Mouse (Mus musculus) activated CD4-positive, CD25-positive, alpha-beta regulatory T cell, adult 4 months (primary cell): Measurements from ENCODE around the gene Cry2. TPM values are rescaled to one million over a fixed set of nuclear protein-coding genes. Genes with fewer than 3 reads are reported as not detected.

Experiments
- ATAC-seq: one replicate; pipeline ENCODE4 v1.8.0; 2017
- polyA plus RNA-seq, 2 experiments: library from polyadenylated mRNA; unstranded; fragments of 100-300 nt; shearing (Covaris generic); gene quantifications; one replicate each; pipeline ENCODE4 v1.2.1; 2017

Gene Cry2
- polyA plus RNA-seq, 2 experiments from 2014 or later, result 4.2 to 6.3 TPM

DNA sequence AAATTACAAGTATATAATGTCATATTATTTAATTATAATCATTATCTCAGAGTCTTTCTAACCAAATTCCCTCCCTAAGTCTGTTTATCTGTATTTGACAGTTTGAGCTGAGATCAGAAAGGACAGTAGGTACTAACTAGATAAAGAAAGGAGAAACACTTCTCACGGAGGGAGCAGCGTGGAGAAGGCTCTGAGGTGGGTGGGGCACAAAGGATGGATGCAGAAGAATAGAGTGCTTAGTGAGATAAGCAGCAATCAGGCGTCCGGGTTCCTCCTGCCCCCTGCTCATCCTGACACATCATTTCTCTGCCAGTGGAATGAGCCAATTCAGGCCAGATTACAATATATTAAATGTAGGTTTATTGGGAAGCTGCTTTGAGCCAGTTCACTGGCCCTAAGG is 10.5 kb upstream of the Cry2 start:
- no peak for ATAC-seq

DNA sequence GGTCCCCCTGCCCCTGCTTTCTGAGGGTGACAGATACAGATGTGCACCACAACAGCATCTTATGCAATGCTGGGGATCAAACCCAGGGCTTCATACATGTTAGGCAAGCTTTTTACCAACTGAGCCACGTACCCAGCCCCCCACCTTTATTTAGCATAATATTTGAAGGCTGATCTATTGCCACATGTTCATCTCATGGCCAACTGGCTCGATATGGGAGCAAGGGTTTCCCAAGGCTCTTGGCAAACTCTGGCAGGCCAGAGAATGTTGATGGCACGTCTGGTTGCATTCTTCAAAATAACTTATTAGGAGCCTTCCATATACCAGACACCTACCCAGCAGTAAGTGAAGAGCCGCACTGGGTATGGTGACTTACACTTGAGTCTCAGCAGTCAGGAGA is 9.5 kb upstream of the Cry2 start:
- ATAC-seq, result no peak

DNA sequence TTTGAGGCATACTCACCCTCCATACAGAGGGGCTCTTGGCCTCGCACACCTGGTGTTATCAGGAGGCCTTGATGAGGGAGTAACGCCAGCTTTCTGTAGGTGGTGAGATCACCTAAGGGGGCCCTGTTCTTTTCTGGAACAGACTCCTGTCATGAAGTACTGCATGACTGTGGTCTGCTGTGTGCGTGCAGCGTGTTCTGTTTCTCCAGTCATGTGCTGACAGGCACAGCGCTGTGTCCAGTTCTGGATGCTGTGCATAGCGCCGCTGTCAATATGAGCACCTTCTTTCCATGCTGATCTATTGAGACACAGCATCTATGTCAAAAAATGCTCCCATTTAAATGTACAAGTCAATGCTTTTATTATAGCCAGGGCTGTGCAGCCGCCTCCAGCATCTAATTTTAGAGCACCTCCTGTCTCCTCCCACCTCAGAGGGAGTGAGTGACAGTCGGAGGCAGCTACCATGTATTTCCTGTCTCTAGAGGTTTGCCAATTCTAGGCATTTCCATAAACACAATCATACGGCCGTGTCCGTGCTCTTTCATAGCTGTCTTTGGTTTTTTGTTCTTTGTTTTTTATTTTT is 8.7 kb upstream of the Cry2 start:
- peak; percentile 73 for ATAC-seq

DNA sequence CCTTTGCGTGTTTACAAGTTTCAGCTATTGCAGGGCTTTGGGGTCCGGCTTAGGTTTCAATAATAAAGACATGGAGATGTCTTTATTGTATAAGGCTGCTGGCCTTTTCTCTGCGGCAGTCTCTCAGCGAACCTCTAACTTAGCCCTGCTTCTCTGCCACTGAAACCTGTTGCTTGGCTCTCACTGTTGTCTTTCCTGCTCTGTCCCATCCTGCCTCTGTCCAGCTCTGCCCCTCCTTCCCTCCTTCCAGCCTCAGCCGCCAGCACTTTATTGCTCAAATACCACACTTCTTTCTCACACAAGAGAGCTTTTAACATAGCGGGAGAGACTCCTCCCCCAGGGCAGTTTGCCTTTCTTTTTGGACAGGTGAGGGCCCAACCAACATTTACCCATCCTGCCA is 6.6 kb upstream of the Cry2 start:
- no peak for ATAC-seq

DNA sequence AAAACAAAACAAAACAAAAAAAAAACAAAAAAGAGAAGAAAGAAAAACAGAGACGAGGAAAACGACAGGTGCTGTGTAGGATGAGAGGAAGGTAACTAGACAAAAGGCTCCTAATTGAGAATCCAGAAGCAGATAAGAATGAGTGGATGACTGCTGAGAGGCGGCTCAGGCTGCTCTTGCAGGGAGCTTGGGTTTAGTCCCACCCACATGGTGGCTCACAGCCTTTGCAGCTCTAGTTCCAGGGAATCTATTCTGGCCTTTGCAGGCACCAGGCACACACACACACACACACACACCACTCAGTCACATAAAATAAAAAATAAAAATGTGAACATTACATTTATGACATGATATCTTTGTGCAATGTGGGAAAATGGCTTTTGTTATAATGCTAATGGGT is 4.7 kb upstream of the Cry2 start:
- ATAC-seq, result no peak

DNA sequence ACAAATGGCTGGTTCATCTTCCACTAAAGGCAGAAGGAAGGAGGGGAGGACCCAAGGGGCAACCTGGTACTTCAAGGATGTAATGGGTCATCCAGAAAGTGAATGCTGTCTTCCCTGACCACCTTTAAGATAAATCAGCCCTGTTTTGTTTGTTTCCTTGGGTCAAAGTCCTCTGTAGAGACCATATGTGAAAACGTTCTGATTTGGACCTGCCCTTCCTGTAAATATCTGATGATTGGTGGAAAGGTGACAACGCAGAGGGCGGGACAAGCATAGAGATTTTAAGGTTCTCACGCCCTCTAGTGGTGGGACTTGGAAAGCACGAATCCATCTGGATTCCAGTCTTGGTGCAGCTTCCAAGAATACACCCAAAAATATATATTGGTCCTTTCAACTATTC is 4.0 kb upstream of the Cry2 start:
- peak; percentile 21 for ATAC-seq

DNA sequence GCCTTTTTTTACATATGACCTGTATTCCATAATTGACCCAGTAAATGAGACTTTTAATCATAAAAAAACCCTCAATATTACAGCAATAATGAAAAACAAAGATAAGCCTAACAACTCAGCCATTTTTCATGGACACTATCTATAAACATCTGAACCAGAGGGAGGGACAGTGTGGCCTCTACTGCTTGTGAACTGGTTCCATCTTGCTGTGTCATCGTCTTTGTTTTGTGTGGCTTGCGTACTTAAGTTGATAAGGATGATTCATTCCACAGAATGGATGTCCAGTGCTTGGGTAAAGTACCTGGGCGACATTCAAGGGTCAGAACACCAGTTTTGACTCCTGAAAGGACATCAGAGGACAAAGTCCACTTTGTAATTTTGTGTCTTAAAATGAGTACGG is 3.5 kb upstream of the Cry2 start:
- ATAC-seq, result no peak

DNA sequence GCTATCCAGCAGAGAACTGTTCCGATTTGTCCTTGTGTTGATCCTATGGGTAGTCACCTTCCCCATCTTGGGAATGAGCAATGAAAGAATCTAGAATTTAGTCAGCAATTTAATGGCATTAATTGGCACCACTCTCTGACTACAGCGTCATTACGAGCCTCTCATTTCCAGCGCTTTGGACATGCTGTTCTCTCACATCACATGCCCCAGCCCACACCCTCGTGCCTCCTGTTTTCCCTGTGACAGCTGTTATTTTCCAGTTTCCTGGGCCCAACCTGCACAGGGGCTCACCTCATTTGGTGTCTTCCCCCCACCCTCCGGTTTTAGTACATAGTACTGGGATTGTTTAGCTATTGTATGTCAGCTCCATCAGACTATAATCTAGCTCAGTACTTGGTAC is 1.2 kb upstream of the Cry2 start:
- ATAC-seq, result no peak

DNA sequence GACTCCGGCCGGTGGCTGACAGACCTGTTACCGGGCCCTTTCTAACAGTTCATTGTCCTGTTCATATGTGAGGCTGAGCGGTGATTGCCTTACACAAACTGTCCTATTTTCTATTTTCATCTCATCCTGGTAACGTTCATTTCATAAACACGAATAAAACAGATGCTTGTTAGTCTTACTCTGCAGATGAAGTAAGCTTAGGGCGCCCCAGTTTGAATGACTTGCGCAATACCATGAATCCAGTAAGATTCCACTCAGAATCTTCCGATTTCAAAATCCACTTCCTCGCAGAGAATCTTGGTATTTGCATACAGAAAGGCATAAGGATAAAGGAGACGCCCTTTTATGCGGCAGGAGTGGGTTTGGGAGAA is 517 bp upstream of the Cry2 start:
- peak; percentile 1 for ATAC-seq

DNA sequence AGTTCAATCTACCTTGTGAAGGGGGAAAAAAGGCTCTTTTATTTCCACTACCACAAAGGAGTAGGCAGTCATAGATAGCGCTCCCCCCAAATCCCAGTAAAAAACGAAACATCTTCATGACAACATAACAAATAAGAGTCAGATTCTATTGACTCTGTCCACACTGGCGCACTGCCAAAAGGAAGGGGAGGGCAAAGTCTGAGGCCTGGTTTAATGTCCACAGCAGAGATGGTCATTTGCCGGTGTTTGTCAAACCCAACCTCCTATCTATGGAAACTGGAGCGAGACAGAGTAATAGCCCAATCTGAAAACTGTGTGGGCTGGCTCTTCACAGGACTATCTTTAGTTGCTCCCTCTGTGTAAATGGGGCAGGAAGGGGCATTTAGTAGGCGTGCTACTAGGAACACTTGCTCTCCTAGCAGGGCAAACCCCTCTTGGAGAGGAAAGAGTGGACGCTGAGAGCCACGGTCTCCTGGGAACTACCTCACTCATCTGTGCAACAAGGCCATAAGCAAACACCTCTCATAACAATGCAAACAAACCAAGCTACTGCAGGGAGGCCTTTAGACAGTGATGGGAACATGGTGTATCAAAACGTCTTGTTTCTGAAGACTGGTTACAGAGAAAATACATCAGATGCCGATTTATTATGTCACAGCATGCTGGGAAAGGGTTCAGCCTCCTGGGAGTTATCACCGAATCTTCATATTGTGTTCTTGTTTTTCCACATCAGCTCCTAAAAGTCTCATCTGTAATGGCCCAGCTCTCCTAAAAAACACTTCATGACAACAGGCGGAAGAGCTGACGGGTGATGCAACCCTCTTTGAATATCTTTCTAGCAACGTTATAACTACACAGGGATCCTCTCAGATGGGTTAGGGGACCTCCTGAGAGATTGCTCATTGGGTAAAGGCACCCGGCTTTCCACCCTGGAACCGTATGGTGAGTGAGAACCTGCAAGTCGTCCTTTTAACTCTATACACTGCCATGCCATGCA is 1.2 kb downstream of the Cry2 start:
- no peak for ATAC-seq

DNA sequence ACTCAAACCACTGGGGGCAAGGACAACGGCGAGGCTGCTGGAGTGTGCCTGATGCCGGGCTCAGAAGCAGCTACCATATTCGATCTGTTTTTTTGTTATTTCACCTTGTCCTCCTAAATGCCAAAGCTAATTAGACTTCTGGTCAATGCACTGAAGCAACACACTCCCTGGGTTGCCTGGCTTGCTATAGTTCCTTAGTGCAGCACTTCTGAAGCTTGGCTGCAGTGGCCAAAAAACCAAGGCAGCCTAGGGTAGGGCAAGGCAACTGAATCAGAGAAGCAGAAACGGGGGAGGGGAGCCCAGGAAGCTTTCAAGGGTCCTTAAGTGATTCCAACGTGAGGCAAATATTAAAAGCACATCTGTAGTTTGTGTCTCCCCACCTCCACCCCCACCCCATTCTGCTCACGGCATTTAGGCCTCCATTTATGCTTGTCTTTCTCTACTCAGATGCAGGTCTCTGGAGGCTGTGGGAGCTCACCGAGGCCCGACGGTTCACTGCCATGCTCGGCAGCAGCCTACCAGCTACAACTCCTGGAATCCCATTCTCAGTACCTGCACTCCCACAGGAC is 2.1 kb downstream of the Cry2 start:
- no peak for ATAC-seq

DNA sequence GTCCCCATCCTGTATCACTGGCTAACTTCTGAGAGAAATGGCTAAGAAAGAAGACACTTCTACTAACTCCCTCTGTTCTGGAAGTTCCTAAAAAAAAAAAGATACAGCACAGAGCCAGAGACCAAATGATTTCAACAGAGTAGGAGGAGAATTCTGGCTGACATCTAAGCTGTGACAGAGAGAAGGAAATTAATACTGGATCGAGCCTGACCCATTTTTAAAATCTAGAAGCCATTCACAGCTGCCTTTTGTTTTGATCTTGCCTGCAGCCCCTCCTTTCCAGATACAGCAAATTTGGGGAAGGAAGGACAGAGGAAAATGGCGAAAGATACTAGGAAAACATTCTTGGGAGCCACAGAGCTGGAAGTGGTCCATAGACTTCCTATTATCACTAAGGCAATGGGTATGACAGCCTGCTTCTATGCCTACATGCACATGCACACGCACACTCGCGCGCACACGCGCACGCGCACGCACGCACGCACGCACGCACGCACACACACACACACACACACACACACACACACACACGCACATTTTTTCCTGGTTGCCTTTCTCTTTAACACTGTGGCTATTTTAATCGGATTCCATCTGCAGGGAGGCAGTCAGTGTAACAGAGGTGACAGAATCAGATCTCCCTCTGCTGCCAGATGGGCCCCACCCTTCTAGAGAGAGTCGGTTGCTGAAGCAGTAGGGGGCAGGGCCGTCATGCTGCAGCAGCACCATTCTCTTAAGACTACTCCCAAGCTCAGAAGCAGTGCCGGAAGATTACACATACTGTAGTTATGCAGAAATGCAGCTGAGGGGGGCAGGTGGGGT is 2.9 kb downstream of the Cry2 start:
- ATAC-seq, result no peak

DNA sequence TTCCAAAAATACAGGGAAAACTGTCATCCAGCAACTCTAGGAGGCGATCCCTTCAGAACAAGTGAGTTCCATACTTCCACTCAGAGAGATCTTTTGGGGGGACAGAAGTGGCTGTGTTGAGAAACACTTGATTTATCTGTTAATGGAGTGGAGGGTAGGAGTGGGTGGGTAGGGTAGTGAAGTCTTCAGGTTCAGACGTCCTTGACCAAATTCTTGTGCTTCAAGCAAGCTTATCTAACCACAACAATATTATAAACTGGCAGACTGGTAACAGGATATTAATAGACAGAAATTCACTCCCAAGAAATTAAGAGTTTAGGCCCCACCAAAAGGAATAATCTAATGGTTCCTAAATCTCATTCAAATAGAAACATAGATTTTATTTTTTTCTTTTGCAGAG is 3.8 kb downstream of the Cry2 start:
- ATAC-seq, result no peak

DNA sequence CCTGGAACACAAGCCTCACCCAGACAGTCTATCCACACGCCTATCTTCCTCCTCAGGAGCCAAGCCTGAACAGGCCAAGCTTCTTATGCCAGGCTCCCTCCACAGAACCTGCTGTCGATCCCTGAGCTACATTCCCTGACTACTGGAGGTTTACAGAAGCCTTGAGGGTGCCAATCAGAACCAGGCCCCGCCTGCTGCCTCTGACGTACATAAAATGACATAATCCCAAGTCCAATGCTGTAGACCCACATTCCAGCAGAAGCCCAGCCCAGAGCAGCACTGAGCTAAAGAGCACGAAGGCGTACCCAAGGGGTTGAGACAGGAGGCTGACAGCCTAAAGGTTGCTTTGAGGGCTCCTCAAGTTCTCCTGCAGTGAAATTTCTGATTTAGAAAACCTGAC is 6.0 kb downstream of the Cry2 start:
- no peak for ATAC-seq

DNA sequence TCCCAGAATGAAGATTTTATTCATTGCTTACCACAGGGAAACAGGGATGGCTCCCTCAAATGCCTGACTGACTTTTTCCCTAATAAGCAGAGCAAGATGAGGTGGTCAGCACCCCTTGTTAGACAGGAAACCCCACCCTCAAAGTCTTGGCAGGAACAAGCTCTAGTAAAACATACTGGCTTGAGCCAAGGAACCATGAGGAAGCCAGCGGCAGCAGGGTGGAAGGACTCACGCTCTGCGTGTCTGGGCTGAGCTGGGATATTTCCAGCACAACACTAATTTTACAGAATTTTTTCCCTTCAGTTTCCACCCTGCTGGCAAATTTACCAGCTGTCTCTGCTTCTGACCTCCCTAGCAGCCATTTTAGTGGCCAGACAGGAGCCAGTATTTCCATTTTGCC is 7.4 kb downstream of the Cry2 start:
- ATAC-seq, result no peak

DNA sequence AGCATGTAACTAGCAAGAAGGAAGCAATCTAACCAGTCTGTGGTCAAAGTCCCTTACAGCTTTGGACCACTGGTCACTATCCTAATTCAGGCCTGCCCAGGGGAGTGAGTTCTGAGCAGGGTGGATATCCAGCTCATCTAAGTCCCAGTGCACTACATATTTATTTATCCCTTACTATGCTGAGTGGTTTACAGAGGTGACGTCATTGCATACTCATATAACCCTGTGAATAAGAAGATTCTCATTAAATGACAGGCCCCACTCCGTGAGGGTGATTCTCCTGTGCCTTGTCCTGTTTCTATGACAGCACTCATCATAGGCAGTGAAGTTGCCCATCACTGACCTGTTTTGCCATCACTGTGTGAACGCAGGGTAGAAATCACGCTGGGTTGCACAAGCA is 8.5 kb downstream of the Cry2 start:
- ATAC-seq, result no peak

DNA sequence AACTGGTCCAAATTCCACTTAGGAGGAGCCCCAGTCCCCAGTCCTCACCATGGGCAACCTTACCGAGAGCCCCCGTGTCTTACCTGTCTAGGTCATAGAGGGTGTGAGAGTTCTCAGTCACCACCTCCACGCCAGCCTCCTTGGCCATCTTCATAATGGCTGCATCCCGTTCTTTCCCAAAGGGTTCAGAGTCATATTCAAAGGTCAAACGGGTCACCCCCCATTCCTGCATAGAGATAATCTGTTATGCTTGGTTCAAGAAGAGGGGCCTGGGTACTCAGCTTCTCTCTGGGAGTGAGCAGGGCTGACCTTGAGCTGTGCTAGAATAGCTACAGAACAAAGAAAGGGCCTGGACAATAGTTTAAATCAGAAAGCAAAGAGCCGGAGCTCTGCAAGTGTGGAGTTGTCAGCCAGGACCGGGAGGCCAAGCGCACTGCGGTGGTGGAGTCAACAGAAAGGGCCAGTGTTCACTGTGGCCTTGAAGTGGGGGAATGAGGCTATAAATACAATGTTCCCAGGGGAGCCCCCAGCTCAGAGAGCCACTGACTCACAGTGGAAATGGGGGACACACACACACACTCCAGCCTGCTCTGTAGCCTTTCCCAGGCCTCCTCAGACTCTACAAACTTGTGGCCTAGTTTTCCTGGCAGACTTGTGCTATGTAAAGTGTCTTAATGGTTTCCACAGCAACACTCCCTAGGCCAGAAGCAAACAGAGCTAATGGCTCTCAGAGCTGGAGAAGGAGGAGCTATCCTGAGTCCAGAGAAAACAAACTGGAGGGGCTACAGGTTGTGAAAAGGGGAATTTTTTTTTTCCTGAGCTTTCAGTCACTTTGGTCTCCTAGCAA is 9.2 kb downstream of the Cry2 start:
- ATAC-seq, result no peak

DNA sequence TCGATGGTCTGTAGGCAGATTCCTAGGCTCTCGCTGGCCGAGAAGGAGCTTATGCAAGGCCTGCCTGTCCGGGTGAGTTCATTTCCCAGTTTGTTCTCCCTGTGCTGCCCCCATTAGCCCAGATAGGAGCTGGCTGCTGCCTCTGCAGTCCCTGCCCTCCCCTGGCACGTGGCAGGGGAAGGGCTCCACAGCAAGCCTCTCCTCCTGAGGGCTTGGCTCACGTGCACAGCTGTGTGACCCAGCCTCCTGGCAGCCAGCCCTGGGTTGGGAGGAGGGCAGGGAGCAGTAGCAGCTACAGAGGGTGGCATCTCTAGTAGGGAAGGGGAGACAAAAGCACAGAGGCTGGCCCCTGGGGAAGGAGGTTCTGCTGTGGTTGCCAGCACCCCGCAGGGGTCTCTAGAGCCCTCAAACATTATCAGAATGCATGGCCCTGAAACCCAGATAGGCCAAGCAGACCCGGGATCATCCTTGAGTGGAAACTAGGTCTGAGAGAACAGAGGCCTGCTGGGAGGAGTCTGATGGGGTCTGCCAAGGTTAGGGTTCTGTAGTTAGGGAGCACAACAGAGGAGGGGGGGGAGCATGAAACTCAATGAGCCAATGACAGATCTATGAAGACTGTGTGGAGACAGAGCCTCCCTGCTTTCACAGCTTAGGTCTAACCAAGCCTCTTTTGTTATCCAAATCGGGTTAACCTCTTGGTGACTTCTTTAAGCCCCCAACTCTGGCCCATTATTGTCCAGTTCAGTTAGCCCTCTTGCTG is 10.0 kb downstream of the Cry2 start:
- no peak for ATAC-seq

DNA sequence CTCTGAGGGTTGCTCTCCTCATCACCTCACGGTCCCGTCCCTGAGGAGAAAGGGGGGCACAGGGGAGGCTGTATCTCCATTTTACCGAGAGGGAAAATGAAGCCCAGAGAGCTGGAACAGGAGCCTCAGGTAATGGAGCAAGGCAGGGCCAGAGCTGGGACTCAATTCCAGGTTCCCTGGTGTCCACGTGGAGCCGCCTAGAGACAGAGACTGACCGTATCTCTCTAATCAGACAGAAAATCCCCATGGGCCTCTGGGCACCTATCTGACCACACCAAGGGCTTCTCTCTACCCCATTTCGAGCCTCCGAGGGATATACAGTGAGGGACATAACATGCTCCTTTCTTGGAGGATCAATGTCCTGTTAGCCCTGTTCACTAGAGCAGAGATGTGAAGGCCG is 10.7 kb downstream of the Cry2 start:
- no peak for ATAC-seq

DNA sequence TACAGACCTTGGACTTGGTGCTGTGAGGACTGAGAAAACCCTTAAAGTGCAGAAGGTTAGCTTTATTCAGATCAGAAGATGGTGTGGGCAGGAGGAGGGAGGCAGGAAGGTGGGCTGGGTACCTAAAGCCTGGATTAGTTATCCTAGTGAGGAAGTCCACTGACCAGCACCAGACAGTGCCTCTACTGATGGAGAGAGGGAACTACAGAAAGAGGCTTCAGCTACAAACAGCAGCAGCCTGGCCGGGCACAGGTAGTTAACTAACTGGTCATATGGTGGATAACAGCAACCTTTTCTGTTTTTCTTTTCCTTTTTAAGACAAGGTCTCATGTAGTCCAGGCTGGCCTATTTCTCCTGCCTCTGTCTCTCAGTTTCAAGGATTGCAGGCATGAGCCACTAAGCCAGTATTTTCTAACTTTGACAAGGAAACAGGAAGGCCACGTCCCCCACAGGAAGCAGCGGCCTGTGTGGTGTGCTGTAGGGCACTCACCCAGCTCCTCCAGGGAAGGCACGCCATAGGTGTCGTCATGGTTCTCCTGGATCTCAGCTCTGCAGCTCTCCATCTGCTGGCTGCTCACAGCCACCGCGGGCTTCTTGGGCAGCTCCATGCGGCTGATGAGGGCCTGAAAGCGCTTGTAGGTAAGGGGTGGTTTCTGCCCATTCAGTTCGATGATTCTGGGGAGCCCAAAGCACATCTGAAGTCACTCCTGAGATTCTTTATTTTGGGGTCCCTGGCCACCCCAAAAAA is 11.3 kb downstream of the Cry2 start:
- no peak for ATAC-seq
